Mouse (Mus musculus) olfactory bulb, adult 2 months (tissue): ENCODE measurements around the gene Fam196a. TPM values are rescaled to one million over a fixed set of nuclear protein-coding genes. Genes with fewer than 3 reads are reported as not detected.

ENCODE experiments used
- H3K27ac ChIP-seq: fragments of 200-500 bp; 2 replicates; pipeline ENCODE4 v1.5.1; 2012; ENCODE audit warnings: low read depth, low read length; ENCODE audit not compliant: insufficient read depth
- H3K4me1 ChIP-seq: fragments of 200-500 bp; 2 replicates; pipeline ENCODE4 v1.6.1; 2012; ENCODE audit warnings: low read length; ENCODE audit not compliant: control insufficient read depth, insufficient read depth
- H3K4me3 ChIP-seq: fragments of 200-500 bp; 2 replicates; pipeline ENCODE4 v1.5.1; 2012; ENCODE audit warnings: mild to moderate bottlenecking, low read depth, low read length, moderate library complexity; ENCODE audit not compliant: insufficient read depth
- CTCF ChIP-seq: fragments of 200-500 bp; IDR thresholded peaks from 2 replicates; pipeline ENCODE4 v1.5.1; 2012; ENCODE audit warnings: low read depth, mild to moderate bottlenecking, low read length, moderate library complexity; ENCODE audit not compliant: insufficient read depth
- POLR2A ChIP-seq: fragments of 200-500 bp; IDR thresholded peaks from 2 replicates; pipeline ENCODE4 v1.6.1; 2012; ENCODE audit warnings: mild to moderate bottlenecking, low read depth, low read length, moderate library complexity; ENCODE audit not compliant: insufficient read depth
- WGBS: fragments of 180-500 bp; shearing (Covaris S2); methylation state at CpG from one replicate; pipeline ENCODE4 v1.1.7; 2018; 5-methylcytosine and 5-hydroxymethylcytosine counted together
- polyA plus RNA-seq: library from polyadenylated mRNA; stranded (reverse); fragments of >200 nt; gene quantifications from 2 replicates; pipeline ENCODE4 v1.2.4, GENCODE M21; 2012; ENCODE audit warnings: low replicate concordance; ENCODE audit not compliant: missing spikeins, insufficient read depth, insufficient read length

Fam196a gene
- polyA plus RNA-seq, 1 experiment: not detected

DNA sequence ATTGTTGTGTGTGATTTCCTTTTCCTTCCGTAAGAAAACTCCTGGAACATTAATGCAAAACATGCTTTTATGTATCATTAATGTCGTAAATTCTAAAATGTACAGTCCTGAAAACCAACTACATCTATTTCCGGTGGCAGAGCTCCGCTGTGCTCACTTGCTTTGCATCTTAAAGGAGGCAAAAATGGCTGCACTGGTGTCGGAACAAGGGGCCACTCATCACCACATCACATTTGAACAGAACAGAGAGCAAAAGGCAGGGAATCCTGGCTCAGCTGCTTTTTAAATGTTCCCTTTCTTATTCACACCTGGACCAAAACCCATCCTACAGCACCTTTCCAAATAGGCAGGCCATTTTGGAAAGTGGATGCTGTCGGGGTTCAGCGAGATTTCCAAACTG lies 65.2 kb downstream of the Fam196a start:
- no peak overlapping the region for H3K27ac ChIP-seq
- TF ChIP-seq CTCF (no peak), POLR2A (no peak)
- whole genome bisulfite sequencing: 95% methylated on average over 7 of the region's 7 CpGs
- H3K4me3 ChIP-seq: no peak overlapping the region
- no peaks in the 10 kb centered on the region for H3K4me1 ChIP-seq

DNA sequence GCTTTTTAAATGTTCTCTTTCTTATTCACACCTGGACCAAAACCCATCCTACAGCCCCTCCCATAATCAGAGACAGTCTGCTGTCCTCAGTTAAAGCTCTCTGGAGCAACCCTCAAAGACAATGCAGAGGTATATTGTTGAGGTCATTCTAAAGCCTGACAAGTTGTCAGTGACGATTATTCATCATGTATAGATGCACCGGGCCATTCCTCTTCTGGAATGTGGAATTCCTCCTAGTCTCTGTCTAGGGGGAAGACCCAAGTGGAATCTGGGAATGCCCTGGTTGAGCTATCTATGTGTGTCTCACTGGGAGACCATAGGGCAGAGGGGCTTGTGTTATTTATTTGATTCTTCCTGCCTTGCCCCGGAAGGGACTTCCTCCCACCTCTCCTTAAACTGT lies 65.7 kb downstream of the Fam196a start:
- Histone ChIP-seq H3K27ac (no peak overlapping the region), H3K4me3 (no peak overlapping the region), H3K4me1 (no peaks in the 10 kb centered on the region)
- no peak for TF ChIP-seq CTCF
- TF ChIP-seq POLR2A: no peak
- WGBS: 88% methylated on average over 3 of the region's 3 CpGs

- Histone ChIP-seq H3K4me3 (no peak overlapping the region), H3K4me1 (peaks cover 5% of the 10 kb centered on the region; the same call in 1 of the 2 replicates), H3K27ac (no peak overlapping the region)
- WGBS: 58% methylated on average over 2 of the region's 2 CpGs
- TF ChIP-seq CTCF: no peak
- TF ChIP-seq POLR2A: no peak
These were observed 74.1 kb downstream of the Fam196a start for GRCm38 (mm10) chr7:134864175-134864574.

DNA sequence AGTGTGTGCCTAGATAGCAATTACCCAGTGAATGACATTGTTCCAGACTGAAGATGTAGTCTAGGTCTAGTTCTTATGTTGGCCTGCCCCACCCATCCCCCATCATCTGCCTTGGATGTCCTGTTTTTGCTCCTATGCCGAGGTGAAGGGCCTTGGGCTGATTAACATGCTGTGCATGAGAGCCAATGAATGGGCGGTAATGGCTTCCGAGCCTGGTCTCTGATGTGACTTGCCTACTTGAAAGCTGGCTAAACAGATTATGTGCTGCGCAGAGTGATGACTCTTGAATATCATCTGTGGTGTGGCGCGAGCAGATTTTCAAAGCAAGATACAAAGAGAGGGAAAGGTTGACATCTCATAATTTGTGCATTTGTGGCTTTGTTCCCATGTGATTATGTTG lies 76.2 kb downstream of the Fam196a start:
- no peak for TF ChIP-seq CTCF
- no peak for TF ChIP-seq POLR2A
- Histone ChIP-seq H3K4me3 (no peak overlapping the region), H3K4me1 (peaks cover 5% of the 10 kb centered on the region; the same call in 1 of the 2 replicates), H3K27ac (no peak overlapping the region)
- WGBS: 72% methylated on average over 6 of the region's 6 CpGs

DNA sequence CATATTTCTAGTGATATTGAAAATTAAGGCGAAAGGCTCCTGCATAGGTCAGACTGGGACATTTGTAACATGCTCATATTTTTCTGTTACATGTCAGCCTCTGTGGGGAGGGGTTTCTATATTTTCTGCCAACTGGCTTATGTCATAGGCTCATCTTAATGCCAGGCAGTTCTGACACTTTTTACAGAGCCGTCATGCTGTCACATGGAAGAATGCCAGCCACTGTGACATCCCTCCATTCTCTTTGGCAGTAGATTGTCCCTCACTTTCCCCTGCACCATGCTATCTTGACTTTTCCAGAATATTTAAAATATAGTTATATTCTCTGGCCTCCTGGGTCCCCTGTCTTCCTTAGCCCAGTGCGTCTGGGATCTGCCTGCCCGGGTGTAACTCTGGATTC lies 95.5 kb downstream of the Fam196a start:
- no peak for TF ChIP-seq POLR2A
- no peak for TF ChIP-seq CTCF
- H3K4me1 ChIP-seq: no peaks in the 10 kb centered on the region
- H3K27ac ChIP-seq: no peak overlapping the region
- 86% methylated on average over 4 of the region's 4 CpGs for WGBS
- no peak overlapping the region for H3K4me3 ChIP-seq

- Histone ChIP-seq H3K4me1 (no peaks in the 10 kb centered on the region), H3K4me3 (no peak overlapping the region), H3K27ac (no peak overlapping the region)
- no peak for TF ChIP-seq POLR2A
- no peak for TF ChIP-seq CTCF
- 97% methylated on average over 2 of the region's 2 CpGs for WGBS
These were observed 98.2 kb downstream of the Fam196a start for GRCm38 (mm10) chr7:134840066-134840465.
